8 mouse cellular contexts compared by ENCODE assay signal in the genomic region with DNA sequence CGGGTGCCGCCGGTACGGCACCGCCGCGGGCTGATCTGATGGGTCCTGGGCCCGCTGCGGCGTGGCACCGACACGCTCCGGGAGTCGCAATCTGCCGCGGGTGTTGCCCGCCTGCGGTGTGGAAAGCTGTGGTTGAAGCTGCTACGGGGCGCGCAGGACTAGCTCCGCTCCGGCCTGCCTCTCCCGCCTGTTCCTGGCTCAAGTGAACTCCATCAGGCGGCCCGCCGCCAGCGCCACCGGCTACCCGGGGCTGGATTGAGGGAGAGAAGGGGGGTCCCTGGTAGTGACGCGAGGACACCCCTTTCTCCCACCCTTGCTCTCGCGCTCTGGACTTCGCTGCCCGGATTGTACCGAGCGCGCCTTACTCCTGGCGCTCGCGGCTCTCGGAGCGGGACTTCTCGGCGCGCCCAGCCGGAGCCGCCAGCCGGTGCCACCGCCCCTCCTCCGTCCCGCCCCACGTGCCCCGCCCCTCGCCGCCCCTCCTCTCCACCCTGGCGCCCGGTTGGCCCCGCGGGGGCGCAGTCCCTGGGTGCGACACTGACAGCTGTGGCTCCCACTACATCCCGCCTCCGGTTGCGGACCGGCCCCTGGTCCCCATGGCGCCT.
A peak's percentile ranks its signal among the peaks of the same experiment; 100 is the strongest.
DNase-seq lines count a peak whose midpoint lies in the region; ATAC-seq lines count a peak whose summit lies in the region.

No protein-coding gene starts in this region.

- peak; percentile 90 for DNase-seq in ZHBTc4 (ENCODE audit: low read depth, low spot score)
- peak; percentile 73 for DNase-seq in cerebellum, postnatal 25 days
- peak; percentile 63 to 72 for DNase-seq in frontal cortex, postnatal 36 days (ENCODE audit: low spot score in 2 of 2)
- peak; percentile 61 to 62 for DNase-seq in layer of hippocampus, postnatal 25 days (ENCODE audit: extremely low spot score in 1 of 2, low spot score in 1 of 2)
- DNase-seq in lung, postnatal 14 days: peak; percentile 66
- peak; percentile 77 for DNase-seq in right cerebral cortex, adult 18-20 months
- DNase-seq in spleen, postnatal 14 days (ENCODE audit: low spot score in 2 of 2): no peak

- H3K4me1 ChIP-seq in hindbrain, embryonic 12.5 days: peaks cover 19% of the 10 kb centered on the region

- peaks cover 4% of the 10 kb centered on the region; the same call in 1 of the 2 replicates for H3K27me3 ChIP-seq in hindbrain, embryonic 12.5 days

- H3K27ac ChIP-seq in hindbrain, embryonic 12.5 days: peak overlapping the region; percentile 99

- peak overlapping the region; percentile 92 for H3K4me3 ChIP-seq in hindbrain, embryonic 12.5 days

- H3K4me2 ChIP-seq in hindbrain, embryonic 12.5 days (replicated peaks): peak overlapping the region; percentile 66

- no peaks in the 10 kb centered on the region for H3K9me3 ChIP-seq in hindbrain, embryonic 12.5 days (replicated peaks)

- no peaks in the 10 kb centered on the region; the same call in 1 of the 2 replicates for H3K36me3 ChIP-seq in hindbrain, embryonic 12.5 days

- WGBS in hindbrain, embryonic 12.5 days: under 1% methylated on average over 42 of the region's 68 CpGs

- H3K9ac ChIP-seq in hindbrain, embryonic 12.5 days: peak overlapping the region; percentile 98

- ATAC-seq in hindbrain, embryonic 12.5 days (ENCODE audit: low FRiP score): peak; percentile 88

Comparison
In these comparisons a context has a peak if more than half of its experiments do, and no peak if none do; other contexts are left out.
1. DNase-seq: peak in ZHBTc4 (single experiment), cerebellum, postnatal 25 days (2 of 2), frontal cortex, postnatal 36 days (2 of 2), layer of hippocampus, postnatal 25 days (2 of 2), lung, postnatal 14 days (single experiment) and right cerebral cortex, adult 18-20 months (single experiment); none in spleen, postnatal 14 days (0 of 2).